7 mouse cellular contexts compared by ENCODE assay signal in the genomic region with DNA sequence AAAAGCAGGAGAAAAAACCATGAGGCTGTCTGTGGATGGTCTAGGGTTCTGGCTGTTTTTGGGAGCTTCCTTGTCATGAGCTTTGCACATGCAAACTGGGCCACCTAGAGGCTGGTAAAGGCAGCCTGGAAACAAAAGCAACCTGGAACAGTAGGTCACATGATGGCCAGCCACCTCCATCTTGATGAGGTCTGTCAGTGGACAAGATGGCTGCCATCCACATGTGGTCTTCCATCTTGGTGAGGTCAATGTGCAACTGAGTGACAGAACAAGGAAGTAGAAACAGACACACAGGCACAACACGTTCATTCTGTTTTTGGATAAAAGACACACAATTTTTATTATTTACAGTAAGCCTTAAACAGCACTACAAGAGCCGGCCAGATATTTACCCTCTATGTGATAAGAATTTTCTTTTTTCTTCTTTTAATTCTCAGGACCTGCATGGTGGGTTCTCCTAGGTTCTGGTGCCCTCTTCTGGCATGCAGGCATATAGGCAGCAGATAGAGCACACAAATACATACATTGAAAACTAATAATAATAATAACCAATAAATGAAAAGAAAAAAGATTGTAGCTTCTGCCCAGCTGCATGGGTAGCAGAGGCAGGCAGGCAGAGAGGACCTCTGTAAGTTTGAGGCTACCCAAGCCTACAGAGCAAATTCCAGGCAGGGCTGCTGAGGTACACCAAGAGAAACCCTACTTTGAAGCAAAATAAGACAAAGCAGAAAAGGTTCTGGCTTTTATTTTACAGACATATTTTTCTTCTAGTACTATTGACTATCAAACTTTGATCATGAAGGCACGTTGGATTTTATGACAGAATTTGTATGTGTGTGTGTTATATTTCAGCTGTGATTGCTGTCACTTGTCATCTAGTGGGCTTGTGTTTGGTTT. TPM values are rescaled to one million over a fixed set of nuclear protein-coding genes. Genes with fewer than 3 reads are reported as not detected.
DNase-seq lines count a peak whose midpoint lies in the region; ATAC-seq lines count a peak whose summit lies in the region.

No protein-coding gene starts in this region.

- peak; percentile 99 for DNase-seq in R1 (ENCODE audit: low read depth, low spot score)
- peak; percentile 94 for DNase-seq in c-Kit-positive CD71-positive TER-119-positive erythroid progenitor cells, embryonic 14.5 days (ENCODE audit: low spot score)
- DNase-seq in frontal cortex, postnatal 10 days (ENCODE audit: low spot score in 2 of 2), result peak; percentile 52 to 61
- peak; percentile 88 for DNase-seq in induced T-regulatory cell, adult 2 months (ENCODE audit: low read depth)
- peak; percentile 44 to 57 for DNase-seq in left cerebral cortex, adult 9 months (ENCODE audit: low spot score in 2 of 2)
- peak; percentile 7 to 30 for DNase-seq in right cerebral cortex, postnatal 36 days (ENCODE audit: low spot score in 2 of 2)

- ATAC-seq in megakaryocyte-erythroid progenitor cell, adult 5-6 weeks (replicated peaks; ENCODE audit: low FRiP score, low TSS enrichment, poor library complexity, severe bottlenecking), result peak; percentile 87

RNA-seq across cellular contexts. Expression of a gene that starts 31.3 kb away (rescaled TPM):
- total RNA-seq in megakaryocyte-erythroid progenitor cell, adult 5-6 weeks (2014; fragmentation: Nextera tagmentation), result not detected in 2 replicates
- total RNA-seq in megakaryocyte-erythroid progenitor cell, adult 5-6 weeks (2017), result not detected in 2 replicates

RNA-seq across cellular contexts. Expression of a gene that starts 37.4 kb away (rescaled TPM):
- total RNA-seq in megakaryocyte-erythroid progenitor cell, adult 5-6 weeks (2014; fragmentation: Nextera tagmentation), result 27.9 and 37.1 TPM in 2 replicates
- total RNA-seq in megakaryocyte-erythroid progenitor cell, adult 5-6 weeks (2017), result 6.1 and 16.6 TPM in 2 replicates

Comparison
In these comparisons a context has a peak if more than half of its experiments do, and no peak if none do; other contexts are left out.
1. Peak in every context shown above with its lines: DNase-seq and ATAC-seq.
2. DNase-seq: peak in every context shown above with its lines; median percentile 99 in R1; 94 in c-Kit-positive CD71-positive TER-119-positive erythroid progenitor cells, embryonic 14.5 days; 88 in induced T-regulatory cell, adult 2 months; 56 in frontal cortex, postnatal 10 days; 50 in left cerebral cortex, adult 9 months; 18 in right cerebral cortex, postnatal 36 days.